Mouse (Mus musculus) G1E (cell line): ENCODE data around the gene Traf3ip2. TPM values are rescaled to one million over a fixed set of nuclear protein-coding genes. Genes with fewer than 3 reads are reported as not detected.

ENCODE experiments used
- ATAC-seq: 2 replicates; pipeline ENCODE4 v1.8.0; 2016; ENCODE audit warnings: mild to moderate bottlenecking; ENCODE audit not compliant: insufficient number of reproducible peaks, poor library complexity, low FRiP score, severe bottlenecking; ENCODE audit errors: extremely low read depth
- DNase-seq: peaks from one replicate; pipeline ENCODE4 v3.0.0; 2012; ENCODE audit warnings: low spot score
- H3K27me3 ChIP-seq: 2 replicates; pipeline ENCODE4 v1.6.1; 2012; ENCODE audit warnings: mild to moderate bottlenecking, low read length, inconsistent platforms; ENCODE audit not compliant: insufficient read depth
- H3K36me3 ChIP-seq: replicated peaks from 2 replicates; pipeline ENCODE3; 2012; ENCODE audit warnings: mild to moderate bottlenecking, inconsistent platforms
- H3K4me1 ChIP-seq: 2 replicates; pipeline ENCODE4 v1.6.1; 2012; ENCODE audit warnings: low read depth, low read length, inconsistent platforms, mixed read lengths; ENCODE audit not compliant: insufficient read depth
- H3K4me3 ChIP-seq: 2 replicates; pipeline ENCODE4 v1.5.1; 2012; ENCODE audit warnings: low read depth, mild to moderate bottlenecking, inconsistent platforms, low read length, moderate library complexity, mixed read lengths
- H3K9me3 ChIP-seq: replicated peaks from 2 replicates; pipeline ENCODE4 v1.6.1; 2012; ENCODE audit warnings: inconsistent platforms
- CTCF ChIP-seq: IDR thresholded peaks from 2 replicates; pipeline ENCODE4 v1.5.1; 2012; ENCODE audit warnings: low read depth, low read length, inconsistent platforms, mixed read lengths
- GATA1 ChIP-seq: IDR thresholded peaks from 2 replicates; pipeline ENCODE4 v1.6.1; 2012; ENCODE audit warnings: borderline replicate concordance, low read length, inconsistent platforms, mixed read lengths
- GATA2 ChIP-seq: IDR thresholded peaks from 2 replicates; pipeline ENCODE4 v1.6.1; 2012; ENCODE audit warnings: low read depth, low read length, inconsistent platforms, borderline replicate concordance
- POLR2AphosphoS5 ChIP-seq: IDR thresholded peaks from 2 replicates; pipeline ENCODE4 v1.6.1; 2012; ENCODE audit warnings: low read depth, low read length, inconsistent platforms; ENCODE audit not compliant: insufficient replicate concordance
- TAL1 ChIP-seq: conservative IDR thresholded peaks from 2 replicates; pipeline ENCODE4 v1.6.1; 2012; ENCODE audit warnings: low read depth, low read length, inconsistent platforms, mixed read lengths
- polyA plus RNA-seq: library from polyadenylated mRNA; stranded (reverse); fragments of >175 nt; gene quantifications from 2 replicates; pipeline ENCODE4 v1.2.3, GENCODE M21; 2012
- total RNA-seq, 2 experiments: library from RNA; stranded (forward) in 1 of 2; stranded (reverse) in 1 of 2; fragments of 200-1000 nt in 1 of 2; fragments of >200 nt in 1 of 2; fragmentation: Nextera tagmentation in 1 of 2; gene quantifications; 2 replicates each; pipeline ENCODE4 v1.2.3; 2014 to 2017

The Traf3ip2 gene
- total and polyA plus RNA-seq, 3 experiments = 0.75 to 2.2 (median 1.9) TPM

DNA sequence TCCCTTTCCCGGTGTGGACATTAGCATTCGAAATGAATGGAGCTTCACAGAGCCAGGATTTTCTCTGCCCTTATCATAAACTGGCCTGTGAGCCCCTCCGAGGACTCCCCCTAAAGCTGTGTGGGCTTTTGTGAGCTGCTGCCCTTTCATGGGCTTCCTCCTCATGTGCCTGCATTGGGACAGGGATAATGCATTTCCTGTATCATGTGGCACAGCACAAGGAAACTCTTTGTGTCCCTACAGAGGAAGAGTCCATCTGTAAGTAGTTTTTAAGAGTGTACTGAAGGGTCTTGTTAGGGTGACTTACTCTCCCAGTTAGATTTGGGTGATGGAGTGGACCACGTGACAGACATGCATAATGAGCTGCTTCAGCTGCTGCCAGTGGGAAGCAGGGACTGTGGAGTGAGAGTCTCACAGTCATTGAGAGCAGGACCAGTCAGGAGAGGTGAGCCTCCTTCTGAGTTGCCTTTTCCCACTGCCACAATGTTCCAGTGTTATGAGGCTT, 59.9 kb downstream of the Traf3ip2 start:
- no peaks in the 10 kb centered on the region for H3K36me3 ChIP-seq
- TF ChIP-seq TAL1 = no peak
- TF ChIP-seq CTCF = no peak
- TF ChIP-seq GATA2 = no peak
- H3K4me1 ChIP-seq = no peaks in the 10 kb centered on the region
- H3K4me3 ChIP-seq = no peak overlapping the region
- H3K9me3 ChIP-seq = no peaks in the 10 kb centered on the region
- no peaks in the 10 kb centered on the region for H3K27me3 ChIP-seq
- no peak for DNase-seq
- ATAC-seq = no peak

DNA sequence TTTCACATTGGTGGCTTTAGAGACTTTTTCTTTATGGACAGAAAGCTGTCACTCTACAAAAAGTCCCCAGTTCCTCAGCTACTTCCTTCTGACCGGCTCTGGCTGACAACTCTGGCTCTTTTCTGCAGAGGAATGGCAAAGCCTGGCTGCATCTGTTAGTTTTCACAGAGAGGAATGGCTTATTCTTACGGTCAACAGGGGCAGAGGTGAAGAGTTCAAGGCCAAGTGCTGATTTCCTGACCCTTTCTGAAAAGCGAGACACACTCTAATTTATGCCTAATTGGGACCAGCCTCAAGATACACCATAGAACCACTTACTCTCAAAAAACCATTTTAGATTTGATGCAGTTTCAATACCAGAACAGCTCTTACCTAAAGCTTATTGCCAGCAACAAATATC, 61.4 kb downstream of the Traf3ip2 start:
- TF ChIP-seq TAL1 (no peak), GATA1 (no peak), GATA2 (no peak), CTCF (no peak), POLR2AphosphoS5 (no peak)
- no peak overlapping the region for H3K4me3 ChIP-seq
- no peak for ATAC-seq
- DNase-seq = no peak
- H3K9me3 ChIP-seq = no peaks in the 10 kb centered on the region
- no peaks in the 10 kb centered on the region for H3K27me3 ChIP-seq
- H3K4me1 ChIP-seq = no peaks in the 10 kb centered on the region
- H3K36me3 ChIP-seq = no peaks in the 10 kb centered on the region

DNA sequence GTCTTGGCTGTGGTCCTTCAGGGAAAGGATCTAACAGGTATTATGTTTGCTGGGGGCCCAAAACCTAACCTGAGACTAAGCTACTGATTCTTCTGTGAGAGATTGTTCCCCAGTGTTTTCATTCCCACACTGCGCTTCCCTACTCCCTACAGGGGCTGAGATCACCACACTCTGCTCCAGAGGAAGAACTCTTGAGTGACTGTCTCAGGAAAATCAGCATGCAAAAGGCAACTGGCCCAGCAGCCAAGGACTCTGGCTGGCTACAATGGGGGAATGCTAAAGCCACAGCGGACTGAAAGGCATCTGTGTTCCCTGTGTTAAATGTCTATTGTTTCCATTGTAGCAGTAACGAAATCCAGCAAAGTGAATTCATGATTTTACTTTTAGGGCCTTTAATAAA, 62.0 kb downstream of the Traf3ip2 start:
- ATAC-seq (no peak), DNase-seq (no peak)
- TF ChIP-seq CTCF (no peak), GATA1 (no peak)
- H3K36me3 ChIP-seq = no peaks in the 10 kb centered on the region
- H3K9me3 ChIP-seq = no peaks in the 10 kb centered on the region
- no peaks in the 10 kb centered on the region for H3K27me3 ChIP-seq
- no peaks in the 10 kb centered on the region for H3K4me1 ChIP-seq
- H3K4me3 ChIP-seq = no peak overlapping the region

DNA sequence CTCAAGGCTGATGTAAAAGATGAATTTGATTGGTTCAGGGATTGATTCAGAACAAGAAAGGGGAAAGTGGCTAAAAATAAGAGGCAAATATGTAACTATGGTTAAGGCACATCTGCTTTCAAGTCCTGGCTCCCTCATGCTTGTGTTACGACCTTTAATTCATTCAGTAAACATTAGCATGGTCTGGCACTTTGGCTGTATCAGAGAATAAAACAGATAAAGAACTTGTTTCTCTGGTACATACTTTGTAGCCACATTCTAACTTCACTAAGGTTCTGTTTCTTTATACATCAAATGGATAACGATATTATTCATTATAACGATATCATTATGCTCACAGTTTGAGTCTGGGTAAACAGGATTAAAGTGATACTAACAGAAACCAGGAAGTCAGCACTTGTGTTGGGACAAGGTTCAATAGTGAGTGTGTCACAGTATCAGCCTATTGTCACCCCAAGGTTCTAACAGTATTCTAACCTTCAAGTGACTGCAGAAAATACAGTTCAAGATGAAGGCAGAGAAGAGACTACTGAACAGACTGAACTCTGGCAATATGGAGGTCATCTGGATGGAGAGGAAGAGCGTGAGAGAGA, 65.6 kb downstream of the Traf3ip2 start:
- TF ChIP-seq CTCF (no peak), GATA1 (no peak), GATA2 (no peak), TAL1 (no peak), POLR2AphosphoS5 (no peak)
- ATAC-seq (no peak), DNase-seq (no peak)
- Histone ChIP-seq H3K9me3 (no peaks in the 10 kb centered on the region), H3K27me3 (no peaks in the 10 kb centered on the region), H3K4me1 (no peaks in the 10 kb centered on the region), H3K36me3 (no peaks in the 10 kb centered on the region), H3K4me3 (no peak overlapping the region)

DNA sequence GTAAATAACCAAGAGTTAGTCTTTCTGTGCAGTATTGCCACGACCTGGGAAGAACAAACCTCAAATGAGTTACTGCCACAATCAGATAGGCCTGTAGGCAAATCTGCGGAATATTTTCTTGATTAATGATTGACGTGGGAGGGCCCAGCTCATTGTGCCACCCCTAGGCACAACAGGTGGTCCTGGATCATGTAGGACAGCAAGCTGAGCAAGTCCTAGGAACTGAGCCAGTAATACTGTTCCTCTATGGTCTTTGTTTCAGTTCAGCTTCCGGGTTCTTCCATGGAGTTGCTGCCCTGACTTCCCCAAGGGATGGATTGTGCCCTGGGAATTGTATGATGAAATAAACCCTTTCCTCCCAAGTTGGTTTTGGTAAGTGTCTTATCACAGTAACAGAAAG, 68.3 kb downstream of the Traf3ip2 start:
- H3K36me3 ChIP-seq = no peaks in the 10 kb centered on the region
- ATAC-seq (no peak), DNase-seq (no peak)
- no peaks in the 10 kb centered on the region for H3K9me3 ChIP-seq
- H3K27me3 ChIP-seq = no peaks in the 10 kb centered on the region
- no peaks in the 10 kb centered on the region; the same call in 1 of the 2 replicates for H3K4me1 ChIP-seq
- TF ChIP-seq CTCF (no peak), TAL1 (no peak), GATA2 (no peak), GATA1 (no peak), POLR2AphosphoS5 (no peak)
- no peak overlapping the region for H3K4me3 ChIP-seq

DNA sequence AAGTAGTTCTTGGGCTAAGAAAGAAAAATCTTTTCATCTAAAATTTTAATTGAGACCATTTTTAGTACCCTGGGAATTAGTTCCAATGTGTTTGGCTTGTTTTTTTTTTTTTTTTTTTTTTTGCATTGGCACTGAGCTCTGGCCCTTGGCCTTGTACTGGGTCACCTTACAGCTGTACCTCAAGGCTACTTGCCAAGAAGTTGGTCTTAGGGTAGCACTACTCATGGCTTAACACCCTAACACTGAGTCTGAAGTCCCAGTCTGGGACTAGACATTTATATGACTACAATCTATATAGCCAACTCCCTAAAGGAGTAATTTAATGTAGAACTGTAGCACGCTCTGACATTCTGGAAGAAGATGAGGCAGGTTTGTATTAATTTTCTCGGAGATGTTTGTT, 69.8 kb downstream of the Traf3ip2 start:
- no peaks in the 10 kb centered on the region for H3K9me3 ChIP-seq
- no peak for TF ChIP-seq GATA2
- TF ChIP-seq TAL1 = no peak
- no peak for TF ChIP-seq GATA1
- no peak for TF ChIP-seq CTCF
- no peak for TF ChIP-seq POLR2AphosphoS5
- no peaks in the 10 kb centered on the region for H3K27me3 ChIP-seq
- ATAC-seq (no peak), DNase-seq (no peak)
- no peaks in the 10 kb centered on the region for H3K36me3 ChIP-seq
- H3K4me1 ChIP-seq = no peaks in the 10 kb centered on the region; the same call in 1 of the 2 replicates
- no peak overlapping the region for H3K4me3 ChIP-seq

DNA sequence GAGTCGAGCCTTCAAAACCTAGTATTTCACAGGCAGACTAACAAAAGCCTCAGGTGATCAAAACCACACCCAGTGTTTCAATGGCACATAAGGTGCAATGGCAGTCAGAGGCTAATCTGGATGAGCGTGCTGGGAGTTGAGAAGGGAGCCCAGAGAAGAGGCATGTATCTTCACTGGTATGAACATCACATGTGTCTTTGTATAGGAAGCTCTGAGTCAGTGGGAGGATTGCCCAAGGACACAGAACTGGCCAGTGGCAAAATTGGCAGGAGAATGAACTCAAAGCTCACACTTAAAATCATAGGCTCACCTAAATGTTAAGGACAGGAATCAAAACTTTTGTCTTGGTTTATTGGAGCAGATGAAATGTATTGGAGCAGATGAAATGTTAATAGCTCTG, 70.7 kb downstream of the Traf3ip2 start:
- H3K9me3 ChIP-seq = no peaks in the 10 kb centered on the region
- no peak overlapping the region for H3K4me3 ChIP-seq
- no peaks in the 10 kb centered on the region for H3K36me3 ChIP-seq
- H3K27me3 ChIP-seq = no peaks in the 10 kb centered on the region
- ATAC-seq (no peak), DNase-seq (no peak)
- TF ChIP-seq TAL1 = no peak
- no peak for TF ChIP-seq CTCF
- TF ChIP-seq GATA1 = no peak
- TF ChIP-seq POLR2AphosphoS5 = no peak
- TF ChIP-seq GATA2 = no peak
- H3K4me1 ChIP-seq = no peaks in the 10 kb centered on the region; the same call in 1 of the 2 replicates
